Mouse (Mus musculus) left cerebral cortex, adult 2 months (tissue): ENCODE measurements at regions not wholly inside any gene's neighbourhood (a gene's known extent, or its start where the extent isn't known, plus 50 kb on each side); places are given as distances from the start of the nearest gene placed in this dataset.
A peak's percentile ranks its signal among the peaks of the same experiment; 100 is the strongest.

Experiments
- DNase-seq, 2 experiments: peaks; one replicate each; pipeline ENCODE4 v3.0.0; 2021 to 2022; ENCODE audit warnings: low spot score in 2 of 2, mixed read lengths in 1 of 2; ENCODE audit errors: extremely low spot score in 1 of 2
- H3K27ac ChIP-seq: fragments of 200-600 bp; 2 replicates; pipeline ENCODE4 v1.8.1; 2022
- H3K4me3 ChIP-seq: fragments of 200-600 bp; 2 replicates; pipeline ENCODE4 v1.8.1; 2022
- CTCF ChIP-seq: fragments of 200-600 bp; IDR thresholded peaks from 2 replicates; pipeline ENCODE4 v1.8.1; 2022; ENCODE audit warnings: antibody characterized with exemption, mild to moderate bottlenecking, moderate library complexity
- intact Hi-C: fragments of 180-260 bp; cut with DNase I; formaldehyde crosslinking; loops from one replicate; pipeline ENCODE4 v1.15.1; 2025

DNA sequence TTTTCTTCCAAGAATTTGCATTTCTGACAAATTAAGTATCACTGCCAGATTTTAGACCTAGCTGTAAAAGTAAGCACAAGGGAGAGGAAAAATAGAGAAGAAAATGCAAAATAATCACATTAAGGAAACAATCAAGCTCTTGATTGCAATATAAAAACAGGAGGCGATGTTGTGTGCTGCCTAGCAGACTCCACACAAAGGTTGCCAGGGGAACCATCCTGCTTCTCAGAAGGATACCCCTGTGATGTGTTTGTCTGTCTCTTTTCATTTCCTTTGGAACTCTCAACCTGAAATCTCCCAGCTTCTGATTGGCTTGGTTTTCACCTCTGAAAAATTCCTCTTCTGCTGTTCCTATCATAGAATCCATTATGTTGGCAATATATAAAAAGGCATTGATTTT, 514.3 kb upstream of the Atp2b1 start:
- DNase-seq = no peak
- intact Hi-C loops = no loop called here
- no peak overlapping the region for H3K27ac ChIP-seq
- TF ChIP-seq CTCF = no peak
- H3K4me3 ChIP-seq = no peak overlapping the region

DNA sequence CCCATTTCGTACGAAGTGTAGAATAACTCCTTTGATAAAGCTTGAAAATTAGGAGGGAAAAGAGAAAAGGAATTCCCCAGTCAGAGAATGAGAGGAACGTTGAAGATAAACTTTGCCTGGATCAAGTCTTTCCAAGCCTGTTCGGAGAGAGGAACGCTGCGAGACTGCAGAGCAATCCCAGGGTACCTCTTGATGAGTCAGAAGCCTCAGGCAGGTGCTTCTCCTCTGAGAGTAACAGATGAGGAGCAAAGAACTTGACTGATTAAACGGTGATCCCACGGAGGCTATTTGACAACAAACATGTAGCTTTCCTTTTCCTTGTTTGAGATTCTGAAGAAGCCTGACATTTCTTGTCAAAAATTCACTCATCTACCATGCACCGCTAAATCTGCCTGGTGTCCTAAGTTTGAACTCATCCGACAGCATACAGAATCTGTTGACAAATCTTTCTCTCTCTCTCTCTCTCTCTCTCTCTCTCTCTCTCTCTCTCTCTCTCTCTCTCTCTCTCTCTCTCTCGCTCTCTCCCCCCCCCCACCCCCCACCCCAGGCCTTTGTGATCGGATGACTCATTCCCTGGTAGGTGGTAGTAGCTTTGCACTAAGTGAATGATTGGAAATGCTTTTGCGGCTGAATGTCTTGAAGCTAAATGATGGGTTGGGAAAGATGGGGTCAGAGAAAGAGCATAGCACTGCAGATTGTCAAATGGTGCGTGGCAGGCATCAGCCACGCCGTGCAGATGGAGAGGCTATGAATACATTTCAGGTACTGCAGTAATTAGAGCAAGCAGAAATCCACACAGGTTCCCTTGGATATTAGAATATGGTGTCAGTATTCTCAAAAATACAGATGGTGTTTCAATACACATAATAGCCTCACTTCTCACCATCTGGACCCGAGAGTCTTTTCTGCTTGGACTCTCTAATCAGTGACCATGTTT, 496.1 kb upstream of the Atp2b1 start:
- DNase-seq = peak in 1 of 2 experiments; percentile 12
- H3K4me3 ChIP-seq = no peak overlapping the region
- TF ChIP-seq CTCF = no peak
- intact Hi-C loops = no loop called here
- no peak overlapping the region for H3K27ac ChIP-seq

DNA sequence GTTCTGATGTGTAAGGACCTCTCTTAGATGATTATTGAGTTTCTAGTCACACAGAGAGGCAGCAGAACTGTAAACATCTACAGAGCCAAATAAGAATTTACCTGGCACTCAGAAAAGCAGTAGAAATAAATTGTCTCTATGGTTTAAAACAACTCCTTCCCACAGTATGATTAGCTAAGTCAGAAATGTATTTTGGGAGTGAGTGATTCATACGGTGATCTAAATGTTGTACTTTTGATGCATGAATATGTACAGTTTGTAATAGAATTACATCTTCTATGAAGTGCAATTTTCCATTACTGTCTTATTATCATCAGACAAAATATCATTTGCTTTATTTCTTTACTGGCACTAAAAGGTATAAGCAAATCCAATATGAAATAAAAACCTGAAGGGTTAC, 489.8 kb upstream of the Atp2b1 start:
- intact Hi-C loops = no loop called here
- Histone ChIP-seq H3K4me3 (no peak overlapping the region), H3K27ac (no peak overlapping the region; the same call in 1 of the 2 replicates)
- no peak for DNase-seq
- no peak for TF ChIP-seq CTCF

DNA sequence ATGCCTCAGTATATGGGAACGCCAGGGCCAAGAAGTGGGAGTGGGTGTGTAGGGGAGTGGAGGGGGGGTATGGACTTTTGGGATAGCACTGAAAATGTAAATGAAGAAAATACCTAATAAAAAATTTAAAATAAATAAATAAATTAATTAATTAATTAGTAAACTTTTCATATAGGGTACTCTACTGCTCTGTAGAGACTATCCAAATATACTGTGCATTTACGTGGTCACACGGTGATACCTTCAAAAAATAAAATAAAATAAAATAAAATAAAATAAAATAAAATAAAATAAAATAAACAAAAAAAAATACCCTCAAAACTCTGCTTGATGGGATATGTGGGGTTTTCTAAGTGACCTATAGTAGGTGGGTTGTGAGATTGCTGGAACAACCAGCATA, 479.2 kb upstream of the Atp2b1 start:
- Histone ChIP-seq H3K27ac (no peak overlapping the region), H3K4me3 (no peak overlapping the region)
- no peak for TF ChIP-seq CTCF
- intact Hi-C loops = no loop called here
- DNase-seq = no peak

DNA sequence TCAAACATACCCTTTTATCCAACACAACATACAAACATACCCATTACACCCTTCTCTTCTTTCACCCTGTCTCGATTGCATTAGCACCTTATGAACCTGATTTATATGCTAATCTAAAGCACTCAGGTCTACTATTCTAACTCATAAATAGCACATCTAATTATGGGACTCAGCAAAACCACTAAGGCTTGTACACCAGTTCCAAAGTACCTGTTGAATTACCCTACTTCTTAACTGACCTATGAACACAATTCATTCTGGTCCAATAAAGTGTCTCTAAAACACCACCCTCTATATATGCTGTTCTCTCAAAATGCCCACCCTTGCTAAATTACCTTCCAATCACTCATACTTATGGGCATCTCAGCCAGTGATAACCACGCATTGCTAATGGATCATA, 452.7 kb upstream of the Atp2b1 start:
- no peak overlapping the region for H3K27ac ChIP-seq
- no peak overlapping the region for H3K4me3 ChIP-seq
- no peak for DNase-seq
- intact Hi-C loops = no loop called here
- no peak for TF ChIP-seq CTCF

DNA sequence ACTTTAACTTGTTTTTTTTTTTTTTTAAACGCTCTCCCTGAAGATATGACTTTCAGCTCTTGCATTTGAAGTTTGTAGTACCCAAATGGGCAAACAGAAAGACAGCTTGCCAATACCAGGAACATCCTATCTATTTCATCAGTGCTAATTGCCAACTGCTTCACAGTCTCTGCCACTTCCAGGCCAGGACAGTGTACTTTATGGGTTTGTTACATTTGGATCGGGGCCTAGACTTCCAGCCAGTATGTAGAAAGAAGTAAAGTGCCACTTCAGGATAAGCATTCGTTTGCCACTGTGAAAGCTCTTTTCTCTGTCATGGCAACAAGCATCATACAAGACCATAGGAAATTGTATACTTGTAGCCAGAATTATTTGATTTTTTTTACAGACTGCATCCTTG, 439.6 kb upstream of the Atp2b1 start:
- DNase-seq = no peak
- Histone ChIP-seq H3K4me3 (no peak overlapping the region), H3K27ac (no peak overlapping the region)
- intact Hi-C loops = no loop called here
- no peak for TF ChIP-seq CTCF

DNA sequence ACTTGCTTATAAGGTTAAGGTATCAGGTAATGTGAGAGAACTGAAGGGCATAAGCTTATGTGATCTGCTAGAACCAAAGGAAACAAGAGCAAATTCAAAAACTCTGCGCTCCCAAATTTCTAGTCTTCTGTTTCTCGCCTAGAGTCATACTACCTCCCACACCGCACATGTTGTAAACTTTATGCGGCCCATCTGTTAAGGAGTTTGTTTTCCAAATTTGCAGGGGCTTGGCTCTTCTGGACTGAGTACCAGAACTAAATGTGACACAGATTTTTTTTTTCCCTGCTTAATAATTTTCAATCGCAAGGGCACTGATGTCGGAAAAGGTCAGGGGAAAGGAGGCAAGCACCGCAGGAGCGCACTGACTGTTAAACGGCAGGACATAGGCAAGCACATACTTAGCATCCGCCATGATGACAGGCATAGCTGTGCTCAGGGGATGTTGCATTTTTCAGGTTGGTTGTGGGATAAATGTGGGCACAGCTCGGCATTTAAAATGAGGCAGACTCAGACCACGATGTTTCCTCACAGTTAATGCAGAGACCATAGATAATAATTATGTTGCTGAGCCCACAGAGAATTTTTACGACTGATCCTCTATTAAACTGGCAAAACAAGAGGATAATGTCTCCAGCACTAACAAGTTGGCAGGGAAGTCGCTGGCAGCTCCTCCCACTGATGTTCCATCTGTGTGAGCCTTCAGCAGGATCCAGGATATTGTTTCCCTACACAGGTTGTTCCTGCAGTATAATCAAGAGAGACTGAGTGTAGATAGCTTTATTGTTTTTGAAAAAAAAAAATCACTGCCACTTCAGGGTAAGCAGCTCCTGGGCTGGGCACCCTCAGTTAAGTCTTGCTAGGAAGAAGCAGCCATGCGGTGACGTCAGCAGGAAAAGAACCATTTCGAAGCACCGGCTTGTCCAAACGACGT, 428.2 kb upstream of the Atp2b1 start:
- Histone ChIP-seq H3K4me3 (peak overlapping the region; percentile 24; the same call in 1 of the 2 replicates), H3K27ac (peak overlapping the region; percentile 92)
- no peak for TF ChIP-seq CTCF
- intact Hi-C loops = loop anchor here (1.0 to 10.0 kb wide), 4 partner anchors 321 to 769 kb away; partner anchors contain the start of gene Atp2b1
- DNase-seq = peak; percentile 42 to 44

DNA sequence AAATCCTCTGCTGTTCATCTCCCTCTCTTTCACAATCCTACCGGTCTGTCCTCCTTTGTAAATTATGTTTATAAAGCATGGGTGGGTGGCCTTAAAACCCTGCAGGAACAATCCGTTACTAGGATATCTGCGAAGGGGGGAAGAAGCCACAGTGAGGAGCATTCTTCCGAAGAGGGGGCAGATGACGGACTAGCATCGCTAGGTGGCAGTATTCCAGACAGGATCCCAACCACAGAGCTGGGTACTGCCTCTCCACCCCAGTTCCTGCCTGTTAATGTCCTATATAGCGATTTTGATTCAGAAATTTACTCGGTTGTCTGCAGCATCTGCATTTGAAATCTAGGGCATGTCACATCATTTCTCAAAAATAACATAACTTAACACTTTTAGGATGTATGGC, 419.9 kb upstream of the Atp2b1 start:
- intact Hi-C loops = no loop called here
- TF ChIP-seq CTCF = peak; percentile 71
- H3K4me3 ChIP-seq = no peak overlapping the region
- no peak overlapping the region for H3K27ac ChIP-seq
- DNase-seq = peak; percentile 47 to 51

DNA sequence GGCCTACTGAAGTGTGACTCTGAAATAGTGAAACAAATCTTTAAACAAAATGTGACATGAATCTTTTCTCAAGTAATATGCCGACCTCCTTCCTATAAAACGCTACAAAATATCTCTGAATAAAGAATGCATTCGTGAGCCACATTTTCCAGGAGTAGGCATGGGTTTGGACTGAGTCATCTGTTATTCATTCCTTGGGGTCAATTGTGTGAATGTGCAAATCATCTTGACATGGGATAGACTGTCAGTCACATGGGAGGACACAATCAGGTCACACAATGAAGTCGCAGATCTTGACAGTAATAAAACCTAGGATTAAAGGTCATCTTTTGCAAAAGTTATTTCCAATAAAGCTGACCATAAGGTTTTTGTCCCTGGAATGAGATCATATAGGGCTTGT, 418.0 kb upstream of the Atp2b1 start:
- no peak for DNase-seq
- TF ChIP-seq CTCF = no peak
- intact Hi-C loops = no loop called here

DNA sequence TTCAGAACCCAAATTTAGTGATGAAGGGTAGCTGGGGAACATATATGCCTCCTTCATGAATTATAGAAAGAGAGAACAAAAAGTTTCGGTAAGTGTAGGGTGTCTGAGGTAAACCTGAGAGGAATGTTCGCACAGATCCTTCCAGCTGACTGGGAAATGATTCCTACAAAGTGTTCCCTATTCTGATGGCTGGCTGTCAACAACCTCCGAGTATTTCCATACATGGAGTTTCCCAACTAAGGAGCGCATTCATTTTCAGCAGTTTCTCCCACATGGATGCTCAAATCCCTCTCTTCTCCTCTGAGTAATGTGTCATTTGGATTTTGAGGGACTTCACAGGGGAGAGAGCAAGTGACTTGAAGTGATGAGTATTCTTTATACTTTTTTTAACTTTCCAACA, 413.9 kb upstream of the Atp2b1 start:
- no peak for TF ChIP-seq CTCF
- H3K27ac ChIP-seq = no peak overlapping the region
- H3K4me3 ChIP-seq = no peak overlapping the region
- intact Hi-C loops = loop anchor here (5.0 to 10.0 kb wide), 2 partner anchors 122 to 556 kb away; no protein-coding TSS in a partner anchor
- DNase-seq = no peak

More for the DNA sequence above, 418.0 kb upstream of the Atp2b1 start:
- Histone ChIP-seq H3K27ac (no peak overlapping the region), H3K4me3 (no peak overlapping the region)

DNA sequence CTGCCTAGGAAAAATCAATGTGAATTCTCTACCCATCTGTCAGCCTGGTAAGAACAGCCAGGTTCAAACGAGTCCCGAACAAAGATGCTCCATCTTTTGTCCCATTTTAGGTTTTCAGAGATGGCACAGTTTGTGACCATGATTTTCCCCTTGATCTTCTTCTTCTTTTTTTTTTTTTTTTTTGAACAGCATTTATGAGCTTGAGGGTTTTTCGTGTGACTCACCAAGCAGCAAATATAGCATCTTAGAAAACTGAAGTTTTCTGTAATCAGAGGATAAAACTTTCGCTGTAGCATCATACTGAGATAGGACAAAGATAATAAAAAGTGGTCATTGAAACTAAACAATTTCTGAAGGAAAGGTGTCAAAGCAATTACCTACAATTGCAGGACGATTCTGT, 412.6 kb upstream of the Atp2b1 start:
- TF ChIP-seq CTCF = no peak
- DNase-seq = no peak
- Histone ChIP-seq H3K4me3 (no peak overlapping the region), H3K27ac (no peak overlapping the region)
- intact Hi-C loops = loop anchor here (5.0 to 10.0 kb wide), 2 partner anchors 121 to 557 kb away; no protein-coding TSS in a partner anchor

DNA sequence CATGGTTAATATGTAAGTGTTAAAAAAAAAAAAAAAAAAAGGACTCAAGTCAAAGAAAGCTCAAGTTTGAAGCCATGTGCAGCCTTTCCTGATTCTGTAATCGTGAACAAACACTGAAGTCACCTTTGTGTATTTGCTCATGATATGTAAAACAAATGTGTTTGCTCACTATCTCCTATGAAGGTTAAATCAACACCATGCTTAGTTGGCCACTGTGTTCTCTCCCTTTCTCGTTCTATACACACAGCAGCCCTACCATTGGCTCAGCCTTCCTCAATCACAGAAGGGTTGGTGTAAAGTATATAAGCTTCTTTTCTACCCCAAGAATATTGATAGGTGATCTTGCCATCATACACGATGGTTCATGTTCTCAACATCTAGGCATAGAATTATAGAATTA, 409.7 kb upstream of the Atp2b1 start:
- Histone ChIP-seq H3K4me3 (no peak overlapping the region), H3K27ac (no peak overlapping the region)
- no peak for DNase-seq
- intact Hi-C loops = loop anchor here (5.0 to 10.0 kb wide), 2 partner anchors 118 to 560 kb away; no protein-coding TSS in a partner anchor
- no peak for TF ChIP-seq CTCF
